Mouse (Mus musculus): ENCODE measurements around the gene Mfsd14a. TPM values are rescaled to one million over a fixed set of nuclear protein-coding genes. Genes with fewer than 3 reads are reported as not detected.
"Not testable (repeated sequence)": the region's sequence is repeated elsewhere in the genome, so short reads cannot be mapped to it uniquely, and the experiment has no call there.

The Mfsd14a gene
- polyA plus RNA-seq, 1 experiment from 2014 or later = 102 TPM

GRCm38 (mm10) chr3:116695666-116695985, 33.1 kb upstream of the Mfsd14a start:
- Histone ChIP-seq H3K4me1 (ENCODE audit: control insufficient read depth, insufficient read depth, low read length) (no peaks in the 10 kb centered on the region), H3K27ac (ENCODE audit: low read length) (no peak overlapping the region), H3K27me3 (ENCODE audit: control insufficient read depth, insufficient read depth, low read length) (no peaks in the 10 kb centered on the region), H3K9me3 (ENCODE audit: control insufficient read depth, low read depth, low read length) (no peaks in the 10 kb centered on the region), H3K9ac (replicated peaks; ENCODE audit: low read depth, low read length) (no peak overlapping the region), H3K36me3 (ENCODE audit: control insufficient read depth, insufficient read depth, low read length) (peaks cover 5% of the 10 kb centered on the region; the same call in 1 of the 2 replicates), H3K4me3 (ENCODE audit: low read depth, low read length) (no peak overlapping the region), H3K4me2 (replicated peaks; ENCODE audit: low read depth, low read length) (no peak overlapping the region)
- ATAC-seq (ENCODE audit: insufficient number of reproducible peaks, insufficient read depth, low FRiP score, low read depth) = no peak
- 94% methylated on average over 2 of the region's 2 CpGs for WGBS

- no peak overlapping the region for H3K4me3 ChIP-seq (ENCODE audit: low read depth, low read length)
- H3K4me1 ChIP-seq (ENCODE audit: control insufficient read depth, insufficient read depth, low read length) = no peaks in the 10 kb centered on the region
- no peak overlapping the region for H3K4me2 ChIP-seq (replicated peaks; ENCODE audit: low read depth, low read length)
- no peaks in the 10 kb centered on the region for H3K27me3 ChIP-seq (ENCODE audit: control insufficient read depth, insufficient read depth, low read length)
- H3K36me3 ChIP-seq (ENCODE audit: control insufficient read depth, insufficient read depth, low read length) = peaks cover 5% of the 10 kb centered on the region; the same call in 1 of the 2 replicates
- H3K9ac ChIP-seq (replicated peaks; ENCODE audit: low read depth, low read length) = no peak overlapping the region
- 83% methylated on average over 8 of the region's 8 CpGs for WGBS
- H3K27ac ChIP-seq (ENCODE audit: low read length) = no peak overlapping the region
- no peak for ATAC-seq (ENCODE audit: insufficient number of reproducible peaks, insufficient read depth, low FRiP score, low read depth)
- no peaks in the 10 kb centered on the region for H3K9me3 ChIP-seq (ENCODE audit: control insufficient read depth, low read depth, low read length)
Measured at GRCm38 (mm10) chr3:116694955-116695665, 32.6 kb upstream of the Mfsd14a start.

GRCm38 (mm10) chr3:116694312-116694711, 31.8 kb upstream of the Mfsd14a start:
- no peak for ATAC-seq (ENCODE audit: insufficient number of reproducible peaks, insufficient read depth, low FRiP score, low read depth)
- Histone ChIP-seq H3K36me3 (ENCODE audit: control insufficient read depth, insufficient read depth, low read length) (peaks cover 5% of the 10 kb centered on the region; the same call in 1 of the 2 replicates), H3K9me3 (ENCODE audit: control insufficient read depth, low read depth, low read length) (no peaks in the 10 kb centered on the region), H3K4me2 (replicated peaks; ENCODE audit: low read depth, low read length) (no peak overlapping the region), H3K27ac (ENCODE audit: low read length) (no peak overlapping the region), H3K9ac (replicated peaks; ENCODE audit: low read depth, low read length) (no peak overlapping the region), H3K4me1 (ENCODE audit: control insufficient read depth, insufficient read depth, low read length) (no peaks in the 10 kb centered on the region), H3K4me3 (ENCODE audit: low read depth, low read length) (no peak overlapping the region), H3K27me3 (ENCODE audit: control insufficient read depth, insufficient read depth, low read length) (no peaks in the 10 kb centered on the region)
- WGBS = 87% methylated on average over 3 of the region's 3 CpGs

GRCm38 (mm10) chr3:116681160-116681559, 18.7 kb upstream of the Mfsd14a start, which contains the start of gene Gm43191:
Gm43191 (minus strand) TSS chr3:116681260.
- Histone ChIP-seq H3K9ac (replicated peaks; ENCODE audit: low read depth, low read length) (no peak within 1 kb of the TSS), H3K4me1 (ENCODE audit: control insufficient read depth, insufficient read depth, low read length) (no peaks in the 10 kb centered on the region), H3K36me3 (ENCODE audit: control insufficient read depth, insufficient read depth, low read length) (no peaks in the 10 kb centered on the region), H3K27ac (ENCODE audit: low read length) (no peak within 1 kb of the TSS), H3K27me3 (ENCODE audit: control insufficient read depth, insufficient read depth, low read length) (no peaks in the 10 kb centered on the region), H3K4me3 (ENCODE audit: low read depth, low read length) (no peak within 1 kb of the TSS), H3K9me3 (ENCODE audit: control insufficient read depth, low read depth, low read length) (no peaks in the 10 kb centered on the region), H3K4me2 (replicated peaks; ENCODE audit: low read depth, low read length) (no peak within 1 kb of the TSS)
- WGBS = 88% methylated on average over 1 of the region's 1 CpGs
- ATAC-seq (ENCODE audit: insufficient number of reproducible peaks, insufficient read depth, low FRiP score, low read depth) = no peak

GRCm38 (mm10) chr3:116664281-116664680, 1.8 kb upstream of the Mfsd14a start:
- not testable (repeated sequence) for ATAC-seq (ENCODE audit: insufficient number of reproducible peaks, insufficient read depth, low FRiP score, low read depth); H3K4me2 ChIP-seq (replicated peaks; ENCODE audit: low read depth, low read length); H3K27me3 ChIP-seq (ENCODE audit: control insufficient read depth, insufficient read depth, low read length); H3K4me3 ChIP-seq (ENCODE audit: low read depth, low read length); H3K36me3 ChIP-seq (ENCODE audit: control insufficient read depth, insufficient read depth, low read length); H3K9ac ChIP-seq (replicated peaks; ENCODE audit: low read depth, low read length); H3K27ac ChIP-seq (ENCODE audit: low read length); H3K9me3 ChIP-seq (ENCODE audit: control insufficient read depth, low read depth, low read length); H3K4me1 ChIP-seq (ENCODE audit: control insufficient read depth, insufficient read depth, low read length)
- 90% methylated on average over 9 of the region's 9 CpGs for WGBS

GRCm38 (mm10) chr3:116661870-116662414, 535 bp downstream of the Mfsd14a start:
- under 1% methylated on average over 45 of the region's 68 CpGs for WGBS
- Histone ChIP-seq H3K27me3 (ENCODE audit: control insufficient read depth, insufficient read depth, low read length) (no peaks in the 10 kb centered on the region), H3K4me1 (ENCODE audit: control insufficient read depth, insufficient read depth, low read length) (0 out of 2 replicates have a peak, but pooled peaks cover 6% of the 10 kb centered on the region), H3K4me3 (ENCODE audit: low read depth, low read length) (peak overlapping the region; percentile 74), H3K4me2 (replicated peaks; ENCODE audit: low read depth, low read length) (peak overlapping the region; percentile 79), H3K36me3 (ENCODE audit: control insufficient read depth, insufficient read depth, low read length) (no peaks in the 10 kb centered on the region), H3K9ac (replicated peaks; ENCODE audit: low read depth, low read length) (peak overlapping the region; percentile 92), H3K27ac (ENCODE audit: low read length) (peak overlapping the region; percentile 97), H3K9me3 (ENCODE audit: control insufficient read depth, low read depth, low read length) (no peaks in the 10 kb centered on the region)
- peak; percentile 85 for ATAC-seq (ENCODE audit: insufficient number of reproducible peaks, insufficient read depth, low FRiP score, low read depth)

- Histone ChIP-seq H3K4me3 (ENCODE audit: low read depth, low read length) (peak overlapping the region; percentile 74), H3K9ac (replicated peaks; ENCODE audit: low read depth, low read length) (peak overlapping the region; percentile 92), H3K4me1 (ENCODE audit: control insufficient read depth, insufficient read depth, low read length) (0 out of 2 replicates have a peak, but pooled peaks cover 10% of the 10 kb centered on the region), H3K27ac (ENCODE audit: low read length) (peak overlapping the region; percentile 97), H3K27me3 (ENCODE audit: control insufficient read depth, insufficient read depth, low read length) (no peaks in the 10 kb centered on the region), H3K9me3 (ENCODE audit: control insufficient read depth, low read depth, low read length) (no peaks in the 10 kb centered on the region), H3K36me3 (ENCODE audit: control insufficient read depth, insufficient read depth, low read length) (no peaks in the 10 kb centered on the region), H3K4me2 (replicated peaks; ENCODE audit: low read depth, low read length) (peak overlapping the region; percentile 79)
- ATAC-seq (ENCODE audit: insufficient number of reproducible peaks, insufficient read depth, low FRiP score, low read depth) = no peak
- WGBS = 3% methylated on average over 16 of the region's 16 CpGs
Measured at GRCm38 (mm10) chr3:116661288-116661869, 1.1 kb downstream of the Mfsd14a start.

- ATAC-seq (ENCODE audit: insufficient number of reproducible peaks, insufficient read depth, low FRiP score, low read depth) = no peak
- Histone ChIP-seq H3K9ac (replicated peaks; ENCODE audit: low read depth, low read length) (no peak overlapping the region), H3K36me3 (ENCODE audit: control insufficient read depth, insufficient read depth, low read length) (no peaks in the 10 kb centered on the region), H3K27me3 (ENCODE audit: control insufficient read depth, insufficient read depth, low read length) (no peaks in the 10 kb centered on the region), H3K9me3 (ENCODE audit: control insufficient read depth, low read depth, low read length) (no peaks in the 10 kb centered on the region), H3K27ac (ENCODE audit: low read length) (no peak overlapping the region), H3K4me1 (ENCODE audit: control insufficient read depth, insufficient read depth, low read length) (0 out of 2 replicates have a peak, but pooled peaks cover 10% of the 10 kb centered on the region), H3K4me3 (ENCODE audit: low read depth, low read length) (no peak overlapping the region), H3K4me2 (replicated peaks; ENCODE audit: low read depth, low read length) (no peak overlapping the region; the same call in 1 of the 2 replicates)
- 80% methylated on average over 13 of the region's 13 CpGs for WGBS
Measured at GRCm38 (mm10) chr3:116659856-116660430, 2.5 kb downstream of the Mfsd14a start.

Measured in stomach, embryonic 14.5 days (tissue).